Mouse (Mus musculus) intestine, postnatal 0 days (tissue): ENCODE data around the gene Slc1a5. TPM values are rescaled to one million over a fixed set of nuclear protein-coding genes. Genes with fewer than 3 reads are reported as not detected.

Experiments used
- ATAC-seq: fragments of 200-750 bp; cut with Nextera tagmentation; 2 replicates; pipeline ENCODE4 v1.8.0; 2017; ENCODE audit warnings: mild to moderate bottlenecking, moderate TSS enrichment, moderate library complexity
- H3K27ac ChIP-seq: fragments of 300-500 bp; sonication (generic); 2 replicates; pipeline ENCODE4 v1.5.1; 2014; ENCODE audit warnings: mild to moderate bottlenecking, low read depth, low read length, moderate library complexity
- H3K27me3 ChIP-seq: fragments of 300-500 bp; sonication (generic); replicated peaks from 2 replicates; pipeline ENCODE4 v1.6.1; 2014; ENCODE audit warnings: low read length, mixed read lengths; ENCODE audit not compliant: control insufficient read depth, insufficient read depth
- H3K36me3 ChIP-seq: fragments of 300-500 bp; sonication (generic); 2 replicates; pipeline ENCODE4 v1.6.1; 2014; ENCODE audit warnings: mild to moderate bottlenecking, moderate library complexity; ENCODE audit not compliant: control insufficient read depth, insufficient read depth
- H3K4me1 ChIP-seq: fragments of 300-500 bp; sonication (generic); replicated peaks from 2 replicates; pipeline ENCODE4 v1.6.1; 2014; ENCODE audit warnings: antibody characterized with exemption, low read length, mixed read lengths; ENCODE audit not compliant: control insufficient read depth, insufficient read depth
- H3K4me2 ChIP-seq: fragments of 300-500 bp; sonication (generic); replicated peaks from 2 replicates; pipeline ENCODE4 v1.6.1; 2014; ENCODE audit warnings: low read depth, mild to moderate bottlenecking, moderate library complexity
- H3K4me3 ChIP-seq: fragments of 300-500 bp; sonication (generic); 2 replicates; pipeline ENCODE4 v1.5.1; 2014; ENCODE audit warnings: low read depth, low read length
- H3K9ac ChIP-seq: fragments of 300-500 bp; sonication (generic); 2 replicates; pipeline ENCODE4 v1.6.1; 2014; ENCODE audit warnings: mild to moderate bottlenecking, low read depth, low read length
- H3K9me3 ChIP-seq: fragments of 300-500 bp; sonication (generic); 2 replicates; pipeline ENCODE4 v1.6.1; 2016; ENCODE audit warnings: mixed run types; ENCODE audit not compliant: control insufficient read depth
- CTCF ChIP-seq: sonication (generic); IDR thresholded peaks from 2 replicates; pipeline ENCODE4 v1.5.1; 2016; ENCODE audit warnings: low read depth, mild to moderate bottlenecking, control low read depth, antibody characterized with exemption, moderate library complexity
- WGBS: fragments of 180-500 bp; shearing (Covaris S2); extraction: QIAGEN DNeasy Blood & Tissue Kit; methylation state at CpG from one replicate; pipeline ENCODE4 v1.1.7; 2014; 5-methylcytosine and 5-hydroxymethylcytosine counted together
- polyA plus RNA-seq: library from polyadenylated mRNA; unstranded; fragments of >200 nt; fragmentation: Nextera tagmentation; extraction: Ambion mirVana; gene quantifications from 2 replicates; pipeline ENCODE4 v1.2.1, GENCODE M21; 2015

Slc1a5 gene
- polyA plus RNA-seq, 1 experiment from 2014 or later: 19.8 TPM

DNA sequence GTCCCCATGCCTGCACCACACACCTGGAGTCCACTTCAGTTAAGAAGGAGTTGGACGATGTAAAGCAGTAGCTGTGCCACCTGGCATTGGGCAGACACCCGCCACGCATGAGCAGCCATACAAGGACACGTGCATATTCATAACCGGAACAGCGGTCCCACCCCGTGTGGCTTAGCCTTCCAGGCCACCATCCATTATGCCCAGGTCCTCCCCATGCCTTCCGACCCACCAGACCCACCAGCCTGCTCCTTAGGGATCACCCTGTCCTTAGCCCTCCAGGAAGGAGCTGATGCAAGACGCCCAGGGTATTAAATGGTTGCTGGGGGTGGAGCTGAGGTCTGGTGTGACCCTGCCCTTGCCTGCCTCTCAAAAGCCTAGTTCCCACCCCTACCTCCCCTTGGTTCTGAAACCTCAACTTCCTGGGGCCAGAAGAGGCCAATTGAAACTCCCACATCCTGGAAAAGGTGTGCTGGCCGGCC lies 3.4 kb downstream of the Slc1a5 start:
- H3K27ac ChIP-seq: no peak overlapping the region
- WGBS: 55% methylated on average over 10 of the region's 10 CpGs
- peaks cover 9% of the 10 kb centered on the region; the same call in 1 of the 2 replicates for H3K36me3 ChIP-seq
- 0 out of 2 replicates have a peak overlapping the region, but pooled peaks have one; percentile 65 for H3K4me3 ChIP-seq
- TF ChIP-seq CTCF: no peak
- no peak overlapping the region for H3K9ac ChIP-seq
- ATAC-seq: no peak
- peak overlapping the region; percentile 100 for H3K4me2 ChIP-seq
- peaks cover 8% of the 10 kb centered on the region for H3K4me1 ChIP-seq
- no peaks in the 10 kb centered on the region for H3K9me3 ChIP-seq
- H3K27me3 ChIP-seq: no peaks in the 10 kb centered on the region

DNA sequence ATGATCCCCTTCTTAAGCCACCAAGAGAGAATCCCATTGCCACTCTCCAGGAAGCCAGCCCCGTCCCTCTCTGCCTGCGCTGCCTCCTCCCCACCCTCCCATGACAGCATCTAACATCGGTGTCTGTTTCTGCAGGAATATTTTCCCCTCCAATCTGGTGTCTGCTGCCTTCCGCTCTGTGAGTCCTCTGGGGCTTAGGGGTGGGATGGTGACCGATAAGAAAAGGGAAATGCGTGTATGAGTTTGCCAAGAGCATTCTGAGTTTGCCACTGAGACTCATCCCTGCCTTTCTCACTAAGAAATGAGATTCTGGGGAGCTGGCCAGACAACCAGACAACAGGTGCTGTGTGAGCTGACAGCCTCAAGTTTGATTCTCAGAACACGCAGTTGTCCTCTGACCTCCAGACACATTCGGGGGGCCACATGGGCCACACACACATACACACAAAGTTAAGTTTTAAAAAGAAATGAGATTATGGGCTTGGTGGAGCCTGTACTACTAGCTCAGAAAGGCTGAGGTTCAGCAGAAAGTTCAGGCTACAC lies 4.5 kb downstream of the Slc1a5 start:
- Histone ChIP-seq H3K4me2 (no peak overlapping the region), H3K9ac (no peak overlapping the region), H3K4me1 (peaks cover 8% of the 10 kb centered on the region), H3K9me3 (no peaks in the 10 kb centered on the region), H3K4me3 (no peak overlapping the region), H3K36me3 (peaks cover 16% of the 10 kb centered on the region; the same call in 1 of the 2 replicates), H3K27ac (no peak overlapping the region), H3K27me3 (no peaks in the 10 kb centered on the region)
- WGBS: 72% methylated on average over 8 of the region's 8 CpGs
- no peak for TF ChIP-seq CTCF
- ATAC-seq: no peak

DNA sequence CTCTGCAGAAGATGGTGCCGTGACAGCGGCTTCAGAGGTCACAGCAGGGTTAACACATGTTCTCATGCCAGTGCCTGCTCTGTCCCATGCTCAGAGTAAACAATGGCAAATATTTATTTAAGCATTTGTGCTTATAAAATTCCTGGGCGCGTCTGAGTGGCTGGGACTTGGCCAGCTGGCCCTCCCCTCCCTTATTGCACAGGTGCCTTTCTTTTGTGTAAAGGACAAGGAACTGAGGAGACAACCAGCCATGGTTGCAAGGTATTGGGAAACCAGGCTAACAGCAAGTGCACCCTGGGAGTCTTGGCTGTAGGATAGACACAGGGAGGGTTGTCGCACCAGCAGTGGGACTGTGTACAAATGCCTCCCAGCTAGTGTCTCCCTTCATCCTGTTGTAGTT lies 11.2 kb downstream of the Slc1a5 start:
- 23% methylated on average over 5 of the region's 5 CpGs for WGBS
- no peak overlapping the region for H3K4me2 ChIP-seq
- no peak overlapping the region for H3K9ac ChIP-seq
- H3K36me3 ChIP-seq: peaks cover 33% of the 10 kb centered on the region; the same call in 1 of the 2 replicates
- TF ChIP-seq CTCF: no peak
- peak overlapping the region; percentile 50 for H3K27ac ChIP-seq
- H3K4me3 ChIP-seq: no peak overlapping the region
- no peaks in the 10 kb centered on the region; the same call in 1 of the 2 replicates for H3K4me1 ChIP-seq
- ATAC-seq: peak; percentile 75
- H3K27me3 ChIP-seq: no peaks in the 10 kb centered on the region
- H3K9me3 ChIP-seq: no peaks in the 10 kb centered on the region

GRCm38 (mm10) chr7:16793010-16793725 lies 12.0 kb downstream of the Slc1a5 start:
- Histone ChIP-seq H3K9me3 (no peaks in the 10 kb centered on the region), H3K27me3 (no peaks in the 10 kb centered on the region), H3K4me1 (no peaks in the 10 kb centered on the region; the same call in 1 of the 2 replicates), H3K4me2 (0 out of 2 replicates have a peak overlapping the region, but pooled peaks have one; percentile 27), H3K4me3 (no peak overlapping the region), H3K36me3 (peaks cover 42% of the 10 kb centered on the region), H3K27ac (no peak overlapping the region; the same call in 1 of the 2 replicates), H3K9ac (no peak overlapping the region)
- ATAC-seq: peak; percentile 12; the same call in 1 of the 2 replicates
- 67% methylated on average over 19 of the region's 19 CpGs for WGBS
- no peak for TF ChIP-seq CTCF

- H3K36me3 ChIP-seq: peaks cover 40% of the 10 kb centered on the region
- H3K4me1 ChIP-seq: no peaks in the 10 kb centered on the region; the same call in 1 of the 2 replicates
- H3K9me3 ChIP-seq: no peaks in the 10 kb centered on the region
- ATAC-seq: no peak
- H3K27me3 ChIP-seq: no peaks in the 10 kb centered on the region
- WGBS: 90% methylated on average over 5 of the region's 5 CpGs
- H3K4me3 ChIP-seq: no peak overlapping the region
- H3K4me2 ChIP-seq: no peak overlapping the region
- H3K9ac ChIP-seq: no peak overlapping the region
- H3K27ac ChIP-seq: no peak overlapping the region
- TF ChIP-seq CTCF: no peak
Measured at GRCm38 (mm10) chr7:16794886-16795285, 13.7 kb downstream of the Slc1a5 start.

GRCm38 (mm10) chr7:16804409-16805028 lies 23.4 kb downstream of the Slc1a5 start:
- Histone ChIP-seq H3K27me3 (no peaks in the 10 kb centered on the region), H3K36me3 (no peaks in the 10 kb centered on the region), H3K4me1 (no peaks in the 10 kb centered on the region), H3K9ac (no peak overlapping the region), H3K9me3 (no peaks in the 10 kb centered on the region), H3K4me2 (no peak overlapping the region), H3K4me3 (no peak overlapping the region), H3K27ac (no peak overlapping the region)
- ATAC-seq: no peak
- TF ChIP-seq CTCF: peak; percentile 80
- 31% methylated on average over 8 of the region's 8 CpGs for WGBS
